Mouse (Mus musculus): ENCODE data around the gene Dpm3.

GRCm38 (mm10) chr3:89298908-89299307, 39.8 kb downstream of the Dpm3 start:
- TF ChIP-seq EP300 (optimal IDR thresholded peaks at IDR 0.05), result no peak
- no peak for TF ChIP-seq CTCF (IDR thresholded peaks at IDR 0.05; ENCODE audit: low read depth)
